Comparison of ENCODE assay signal across 8 mouse cellular contexts in genomic region chr14:52316441-52317225, GRCm38 (mm10). TPM values are rescaled to one million over a fixed set of nuclear protein-coding genes. Genes with fewer than 3 reads are reported as not detected.
A peak's percentile ranks its signal among the peaks of the same experiment; 100 is the strongest.
DNase-seq lines count a peak whose midpoint lies in the region; ATAC-seq and TF ChIP-seq lines count a peak whose summit lies in the region.

No protein-coding gene starts in this region.

- ATAC-seq in forebrain, embryonic 13.5 days: peak; percentile 75
- ATAC-seq in monocyte, adult 5-6 weeks (replicated peaks; ENCODE audit: insufficient number of reproducible peaks, low FRiP score, low TSS enrichment, poor library complexity, severe bottlenecking): no peak

- peak overlapping the region; percentile 69 for H3K4me3 ChIP-seq in forebrain, embryonic 13.5 days
- H3K4me3 ChIP-seq in midbrain, embryonic 10.5 days: peak overlapping the region; percentile 84

- peak overlapping the region; percentile 91 for H3K9ac ChIP-seq in forebrain, embryonic 13.5 days

- WGBS in forebrain, embryonic 13.5 days: 2% methylated on average over 16 of the region's 16 CpGs
- WGBS in midbrain, embryonic 10.5 days: under 1% methylated on average over 15 of the region's 16 CpGs

- no peaks in the 10 kb centered on the region for H3K9me3 ChIP-seq in forebrain, embryonic 13.5 days (replicated peaks)
- H3K9me3 ChIP-seq in midbrain, embryonic 10.5 days (replicated peaks): no peaks in the 10 kb centered on the region; the same call in 1 of the 2 replicates

- no peaks in the 10 kb centered on the region for H3K27me3 ChIP-seq in forebrain, embryonic 13.5 days
- H3K27me3 ChIP-seq in midbrain, embryonic 10.5 days (ENCODE audit: low read depth, poor library complexity, severe bottlenecking): no peaks in the 10 kb centered on the region

- H3K4me2 ChIP-seq in forebrain, embryonic 13.5 days: peak overlapping the region; percentile 91

- TF ChIP-seq POLR2A in brain, embryonic 14.5 days (IDR thresholded peaks at IDR 0.05; ENCODE audit: borderline replicate concordance, extremely low read depth, insufficient read depth, insufficient read length, poor library complexity, severe bottlenecking): no peak

- peaks cover 53% of the 10 kb centered on the region for H3K4me1 ChIP-seq in forebrain, embryonic 13.5 days
- H3K4me1 ChIP-seq in midbrain, embryonic 10.5 days: peaks cover 57% of the 10 kb centered on the region

- TF ChIP-seq CTCF in brain, embryonic 14.5 days (IDR thresholded peaks at IDR 0.05; ENCODE audit: borderline replicate concordance, extremely low read depth, insufficient read depth, insufficient read length): no peak

- DNase-seq in gastrocnemius, postnatal 10 days: peak; percentile 18
- DNase-seq in gastrocnemius, postnatal 25 days: no peak
- peak; percentile 79 for DNase-seq in brain, embryonic 14.5 days (ENCODE audit: low read depth)
- peak; percentile 68 to 73 for DNase-seq in kidney, adult 8-10 months
- DNase-seq in midbrain, embryonic 10.5 days (ENCODE audit: low spot score): peak; percentile 68
- DNase-seq in urinary bladder, postnatal 4 days (ENCODE audit: low spot score in 2 of 2): no peak

- peaks cover 37% of the 10 kb centered on the region for H3K36me3 ChIP-seq in forebrain, embryonic 13.5 days (ENCODE audit: poor library complexity, severe bottlenecking)
- peaks cover 75% of the 10 kb centered on the region for H3K36me3 ChIP-seq in midbrain, embryonic 10.5 days

- H3K27ac ChIP-seq in forebrain, embryonic 13.5 days: peak overlapping the region; percentile 94
- H3K27ac ChIP-seq in midbrain, embryonic 10.5 days (replicated peaks): peak overlapping the region; percentile 99

RNA-seq across cellular contexts. Expression of gene Mettl3, which starts 11.7 kb away (rescaled TPM):
- total RNA-seq in gastrocnemius, postnatal 10 days (2021): 10 to 100 TPM; 16.3 to 17.3 TPM
- 10 to 100 TPM; 13.7 to 14.0 TPM for total RNA-seq in gastrocnemius, postnatal 25 days (2021)
- polyA plus RNA-seq in brain, embryonic 14.5 days (2012; rRNA removed): 46.1 and 46.2 TPM in 2 replicates
- 55.3 and 55.6 TPM in 2 replicates for polyA plus RNA-seq in forebrain, embryonic 13.5 days (2015; fragmentation: Nextera tagmentation; extraction: Ambion mirVana)
- 60.5 and 63.8 TPM in 2 replicates for polyA plus RNA-seq in midbrain, embryonic 10.5 days (2016; fragmentation: Nextera tagmentation; extraction: Ambion mirVana)
- 31.5 to 70.4 TPM (median 65.5 TPM) in 3 replicates for total RNA-seq in monocyte, adult 5-6 weeks (2017)

RNA-seq across cellular contexts. Expression of gene Sall2, which starts 11.9 kb away (rescaled TPM):
- 1 to 10 TPM; 3.1 to 5.0 TPM for total RNA-seq in gastrocnemius, postnatal 10 days (2021)
- 1 to 10 TPM in 1 of 2 experiments, under 1 TPM in 1; 0.87 to 1.1 TPM for total RNA-seq in gastrocnemius, postnatal 25 days (2021)
- 57.8 and 72.6 TPM in 2 replicates for polyA plus RNA-seq in brain, embryonic 14.5 days (2012; rRNA removed)
- 38.2 and 47.4 TPM in 2 replicates for polyA plus RNA-seq in forebrain, embryonic 13.5 days (2015; fragmentation: Nextera tagmentation; extraction: Ambion mirVana)
- polyA plus RNA-seq in midbrain, embryonic 10.5 days (2016; fragmentation: Nextera tagmentation; extraction: Ambion mirVana): 82.4 and 90.2 TPM in 2 replicates
- total RNA-seq in monocyte, adult 5-6 weeks (2017): 0.39 to 0.48 TPM in 2 of 3 replicates, not detected in the other

RNA-seq across cellular contexts. Expression of gene Rab2b, which starts 37.3 kb away (rescaled TPM):
- total RNA-seq in gastrocnemius, postnatal 10 days (2021): 1 to 10 TPM; 7.1 to 8.3 TPM
- 1 to 10 TPM; 2.3 to 3.5 TPM for total RNA-seq in gastrocnemius, postnatal 25 days (2021)
- 51.7 and 59.0 TPM in 2 replicates for polyA plus RNA-seq in brain, embryonic 14.5 days (2012; rRNA removed)
- 33.7 and 37.6 TPM in 2 replicates for polyA plus RNA-seq in forebrain, embryonic 13.5 days (2015; fragmentation: Nextera tagmentation; extraction: Ambion mirVana)
- 27.5 and 39.0 TPM in 2 replicates for polyA plus RNA-seq in midbrain, embryonic 10.5 days (2016; fragmentation: Nextera tagmentation; extraction: Ambion mirVana)
- total RNA-seq in monocyte, adult 5-6 weeks (2017): 5.4 to 14.8 TPM (median 12.5 TPM) in 3 replicates

RNA-seq across cellular contexts. Expression of gene Tox4, which starts 37.7 kb away (rescaled TPM):
- 10 to 100 TPM; 31.3 to 33.8 TPM for total RNA-seq in gastrocnemius, postnatal 10 days (2021)
- 10 to 100 TPM; 35.8 to 41.6 TPM for total RNA-seq in gastrocnemius, postnatal 25 days (2021)
- 54.6 and 58.9 TPM in 2 replicates for polyA plus RNA-seq in brain, embryonic 14.5 days (2012; rRNA removed)
- 53.2 and 58.2 TPM in 2 replicates for polyA plus RNA-seq in forebrain, embryonic 13.5 days (2015; fragmentation: Nextera tagmentation; extraction: Ambion mirVana)
- 50.1 and 56.1 TPM in 2 replicates for polyA plus RNA-seq in midbrain, embryonic 10.5 days (2016; fragmentation: Nextera tagmentation; extraction: Ambion mirVana)
- 56.9 to 65.9 TPM (median 65.4 TPM) in 3 replicates for total RNA-seq in monocyte, adult 5-6 weeks (2017)

RNA-seq across cellular contexts. Expression of gene Olfr1513, which starts 39.6 kb away (rescaled TPM):
- not detected for total RNA-seq in gastrocnemius, postnatal 10 days (2021)
- not detected for total RNA-seq in gastrocnemius, postnatal 25 days (2021)
- polyA plus RNA-seq in brain, embryonic 14.5 days (2012; rRNA removed): not detected in 2 replicates
- polyA plus RNA-seq in forebrain, embryonic 13.5 days (2015; fragmentation: Nextera tagmentation; extraction: Ambion mirVana): not detected in 2 replicates
- not detected in 2 replicates for polyA plus RNA-seq in midbrain, embryonic 10.5 days (2016; fragmentation: Nextera tagmentation; extraction: Ambion mirVana)
- total RNA-seq in monocyte, adult 5-6 weeks (2017): not detected in 3 replicates

Comparison
In these comparisons a context has a peak if more than half of its experiments do, and no peak if none do; other contexts are left out.
1. DNase-seq: peak in gastrocnemius, postnatal 10 days (single experiment), brain, embryonic 14.5 days (single experiment), kidney, adult 8-10 months (2 of 2) and midbrain, embryonic 10.5 days (single experiment); none in gastrocnemius, postnatal 25 days (single experiment) and urinary bladder, postnatal 4 days (0 of 2).